Mouse (Mus musculus): ENCODE results near the gene Krt86.

Gene Krt86
- long read RNA-seq, experiment 1: 0 reads
- long read RNA-seq, experiment 2: 0 reads

- intact Hi-C loops (cut with DNase I): no loop called here
Measured at GRCm38 (mm10) chr15:101472952-101473528, at the start of gene Krt86. Gene Krt86 (plus strand): TSS chr15:101473478.

GRCm38 (mm10) chr15:101424914-101425313, 48.4 kb upstream of the Krt86 start:
- intact Hi-C loops (cut with DNase I): no loop called here

GRCm38 (mm10) chr15:101436611-101437010, 36.7 kb upstream of the Krt86 start:
- intact Hi-C loops (cut with DNase I): no loop called here

GRCm38 (mm10) chr15:101438555-101438954, 34.7 kb upstream of the Krt86 start, which contains the start of gene Krt87:
Gene Krt87 (minus strand): TSS chr15:101438804.
- intact Hi-C loops (cut with DNase I): no loop called here

GRCm38 (mm10) chr15:101440837-101441236, 32.4 kb upstream of the Krt86 start:
- intact Hi-C loops (cut with DNase I): no loop called here

- intact Hi-C loops (cut with DNase I): no loop called here
Measured at GRCm38 (mm10) chr15:101446572-101446971, 26.7 kb upstream of the Krt86 start.

GRCm38 (mm10) chr15:101447444-101447843, 25.8 kb upstream of the Krt86 start, which contains the start of gene Krt88:
Gene Krt88 (plus strand): TSS chr15:101447744.
- intact Hi-C loops (cut with DNase I): no loop called here

- intact Hi-C loops (cut with DNase I): loop anchor here (1.0 kb wide), 1 partner anchor 112 kb away; no protein-coding TSS in a partner anchor
Measured at GRCm38 (mm10) chr15:101453093-101453736, 20.1 kb upstream of the Krt86 start.

- intact Hi-C loops (cut with DNase I): no loop called here
Measured at GRCm38 (mm10) chr15:101454774-101455173, 18.5 kb upstream of the Krt86 start.

- intact Hi-C loops (cut with DNase I): no loop called here
Measured at GRCm38 (mm10) chr15:101455292-101455691, 18.0 kb upstream of the Krt86 start.

GRCm38 (mm10) chr15:101455891-101456290, 17.4 kb upstream of the Krt86 start:
- intact Hi-C loops (cut with DNase I): no loop called here

- intact Hi-C loops (cut with DNase I): no loop called here
Measured at GRCm38 (mm10) chr15:101458361-101458930, 14.8 kb upstream of the Krt86 start.

- intact Hi-C loops (cut with DNase I): no loop called here
Measured at GRCm38 (mm10) chr15:101459283-101459682, 14.0 kb upstream of the Krt86 start.

- intact Hi-C loops (cut with DNase I): no loop called here
Measured at GRCm38 (mm10) chr15:101463651-101464050, 9.6 kb upstream of the Krt86 start, which contains the start of gene Krt81. Gene Krt81 (minus strand): TSS chr15:101463751.

GRCm38 (mm10) chr15:101469093-101469492, 4.2 kb upstream of the Krt86 start:
- intact Hi-C loops (cut with DNase I): no loop called here

- intact Hi-C loops (cut with DNase I): no loop called here
Measured at GRCm38 (mm10) chr15:101479007-101479665, 5.9 kb downstream of the Krt86 start.

- intact Hi-C loops (cut with DNase I): no loop called here
Measured at GRCm38 (mm10) chr15:101479666-101480060, 6.4 kb downstream of the Krt86 start.

GRCm38 (mm10) chr15:101482056-101482455, 8.8 kb downstream of the Krt86 start:
- intact Hi-C loops (cut with DNase I): no loop called here

GRCm38 (mm10) chr15:101483646-101484045, 10.4 kb downstream of the Krt86 start:
- intact Hi-C loops (cut with DNase I): no loop called here

- intact Hi-C loops (cut with DNase I): no loop called here
Measured at GRCm38 (mm10) chr15:101484939-101485338, 11.7 kb downstream of the Krt86 start.

GRCm38 (mm10) chr15:101485911-101486635, 12.8 kb downstream of the Krt86 start:
- intact Hi-C loops (cut with DNase I): no loop called here

Data from adrenal gland (tissue).